Comparison of ENCODE assay signal across 17 mouse cellular contexts in the genomic region with DNA sequence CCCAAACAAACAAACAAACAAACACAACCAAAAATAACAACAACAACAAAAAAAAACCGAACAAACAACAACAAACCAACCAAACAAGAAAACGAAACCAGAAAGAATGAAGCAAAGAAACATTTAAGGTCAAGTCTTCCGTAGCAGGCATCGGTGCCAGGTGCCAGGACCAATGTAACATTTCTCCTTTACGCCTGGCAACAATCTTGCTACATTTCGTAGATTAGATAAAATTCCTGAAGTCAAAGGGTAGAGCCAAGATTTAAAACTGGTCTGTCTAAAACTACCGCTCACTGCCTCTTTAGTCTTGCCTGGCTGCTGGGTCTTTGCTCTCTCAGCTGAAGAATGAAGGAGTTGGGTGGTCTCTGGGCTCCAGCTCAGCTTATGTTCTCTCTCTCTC. TPM values are rescaled to one million over a fixed set of nuclear protein-coding genes. Genes with fewer than 3 reads are reported as not detected.
A peak's percentile ranks its signal among the peaks of the same experiment; 100 is the strongest.
DNase-seq lines count a peak whose midpoint lies in the region; ATAC-seq and TF ChIP-seq lines count a peak whose summit lies in the region.
"Had no signal": no experiment of that assay in that cellular context is flagged by ENCODE, and none has a peak within 500 bp of the region (broad histone marks: within the 10 kb centered on the region; RNA-seq: fewer than 3 reads in every experiment).

No protein-coding gene starts in this region.

- no peak overlapping the region for H3K4me3 ChIP-seq in heart, embryonic 15.5 days
- H3K4me3 ChIP-seq in testis, adult 2 months (ENCODE audit: control insufficient read depth, low read depth, low read length), result no peak overlapping the region
- H3K4me3 ChIP-seq: embryonic facial prominence, embryonic 15.5 days; intestine, embryonic 15.5 days; limb, embryonic 13.5 days; midbrain, embryonic 12.5 days; neural tube, embryonic 12.5 days had no signal

- DNase-seq in heart, adult 18-20 months, result no peak
- peak; percentile 4 for DNase-seq in kidney, postnatal 10 days
- no peak for DNase-seq in kidney, adult 9 months
- no peak for DNase-seq in testis, postnatal 10 days (ENCODE audit: low spot score)
- DNase-seq in cerebellum, adult 18-20 months, result no peak
- DNase-seq: adrenal gland, postnatal 36 days; cerebellum, postnatal 36 days; right cerebral cortex, postnatal 4 days; thymus, postnatal 36 days had no signal

- no peak for ATAC-seq in heart, embryonic 15.5 days (replicated peaks; ENCODE audit: insufficient number of reproducible peaks, insufficient read depth, low FRiP score, low read depth)
- ATAC-seq: intestine, embryonic 15.5 days had no signal

- H3K4me2 ChIP-seq in heart, embryonic 15.5 days, result peak overlapping the region; percentile 42
- H3K4me2 ChIP-seq: embryonic facial prominence, embryonic 15.5 days; hindbrain, embryonic 14.5 days; intestine, embryonic 15.5 days; limb, embryonic 13.5 days; midbrain, embryonic 12.5 days; neural tube, embryonic 12.5 days had no signal

- H3K36me3 ChIP-seq in heart, embryonic 15.5 days, result no peaks in the 10 kb centered on the region
- H3K36me3 ChIP-seq in testis, adult 2 months (ENCODE audit: control insufficient read depth, insufficient read depth, low read length), result no peaks in the 10 kb centered on the region
- H3K36me3 ChIP-seq: embryonic facial prominence, embryonic 15.5 days; intestine, embryonic 15.5 days; limb, embryonic 13.5 days; midbrain, embryonic 12.5 days; neural tube, embryonic 12.5 days had no signal

- no peaks in the 10 kb centered on the region for H3K9me3 ChIP-seq in heart, embryonic 15.5 days (replicated peaks)
- H3K9me3 ChIP-seq: embryonic facial prominence, embryonic 15.5 days; intestine, embryonic 15.5 days; limb, embryonic 13.5 days; midbrain, embryonic 12.5 days; neural tube, embryonic 12.5 days had no signal

- no peak for TF ChIP-seq POLR2A in testis, adult 2 months (IDR thresholded peaks at IDR 0.05; ENCODE audit: control insufficient read depth, low read depth, low read length)

- no peak overlapping the region for H3K9ac ChIP-seq in heart, embryonic 15.5 days
- H3K9ac ChIP-seq: embryonic facial prominence, embryonic 15.5 days; hindbrain, embryonic 14.5 days; intestine, embryonic 15.5 days; limb, embryonic 13.5 days; midbrain, embryonic 12.5 days; neural tube, embryonic 12.5 days had no signal

- TF ChIP-seq CTCF in testis, adult 2 months (IDR thresholded peaks at IDR 0.05; ENCODE audit: control insufficient read depth, insufficient read depth, insufficient replicate concordance, low read depth, low read length), result no peak

- H3K27me3 ChIP-seq in heart, embryonic 15.5 days, result no peaks in the 10 kb centered on the region
- no peaks in the 10 kb centered on the region for H3K27me3 ChIP-seq in testis, adult 2 months (ENCODE audit: control insufficient read depth, insufficient read depth, low read length)
- H3K27me3 ChIP-seq: embryonic facial prominence, embryonic 15.5 days; intestine, embryonic 15.5 days; limb, embryonic 13.5 days; midbrain, embryonic 12.5 days; neural tube, embryonic 12.5 days had no signal

- WGBS in heart, embryonic 15.5 days, result 33% methylated on average over 7 of the region's 7 CpGs

- peak overlapping the region; percentile 48 for H3K27ac ChIP-seq in heart, embryonic 15.5 days
- H3K27ac ChIP-seq in testis, adult 2 months (ENCODE audit: control insufficient read depth, insufficient read depth, low read depth, low read length), result peak overlapping the region; percentile 70
- H3K27ac ChIP-seq: embryonic facial prominence, embryonic 15.5 days; hindbrain, embryonic 14.5 days; intestine, embryonic 15.5 days; limb, embryonic 13.5 days; midbrain, embryonic 12.5 days; neural tube, embryonic 12.5 days had no signal

- peaks cover 39% of the 10 kb centered on the region for H3K4me1 ChIP-seq in heart, embryonic 15.5 days (replicated peaks)
- H3K4me1 ChIP-seq in testis, adult 2 months (ENCODE audit: control insufficient read depth, insufficient read depth, low read length), result no peaks in the 10 kb centered on the region; the same call in 1 of the 2 replicates
- H3K4me1 ChIP-seq: embryonic facial prominence, embryonic 15.5 days; midbrain, embryonic 12.5 days; neural tube, embryonic 12.5 days had no signal

RNA-seq across cellular contexts. Expression of a gene that starts 12.8 kb away (rescaled TPM):
- polyA plus RNA-seq in heart, embryonic 15.5 days (2015; fragmentation: Nextera tagmentation; extraction: Ambion mirVana), result 258 and 274 TPM in 2 replicates
- 10 to 100 TPM; 61.0 to 86.5 TPM for total RNA-seq in heart, adult 18-20 months (2021)
- polyA plus RNA-seq in testis, adult 2 months (2012; rRNA removed), result 28.5 and 34.0 TPM in 2 replicates

RNA-seq across cellular contexts. Expression of a gene that starts 24.1 kb away (rescaled TPM):
- 37.9 and 38.9 TPM in 2 replicates for polyA plus RNA-seq in heart, embryonic 15.5 days (2015; fragmentation: Nextera tagmentation; extraction: Ambion mirVana)
- 10 to 100 TPM; 20.2 to 22.6 TPM for total RNA-seq in heart, adult 18-20 months (2021)
- 8.1 and 10.0 TPM in 2 replicates for polyA plus RNA-seq in testis, adult 2 months (2012; rRNA removed)

RNA-seq across cellular contexts. Expression of a gene that starts 47.2 kb away (rescaled TPM):
- 7.4 and 10.4 TPM in 2 replicates for polyA plus RNA-seq in heart, embryonic 15.5 days (2015; fragmentation: Nextera tagmentation; extraction: Ambion mirVana)
- total RNA-seq in heart, adult 18-20 months (2021), result 1 to 10 TPM; 3.3 to 4.2 TPM
- 6.7 and 7.9 TPM in 2 replicates for polyA plus RNA-seq in testis, adult 2 months (2012; rRNA removed)
